Mouse (Mus musculus): Measurements from ENCODE around the gene Pdap1. TPM values are rescaled to one million over a fixed set of nuclear protein-coding genes. Genes with fewer than 3 reads are reported as not detected.
A peak's percentile ranks its signal among the peaks of the same experiment; 100 is the strongest.

Pdap1 gene
- total and polyA plus RNA-seq, 3 experiments = 104 to 301 TPM; not detected in 1

- H3K36me3 ChIP-seq (ENCODE audit: control insufficient read depth in 1 of 2, insufficient read depth in 2 of 2, low read length in 2 of 2) = peaks cover 16 to 21% of the 10 kb centered on the region in 2 experiments
- DNase-seq (ENCODE audit: low read depth, low spot score) = peak; percentile 52
- no peaks in the 10 kb centered on the region for H3K27me3 ChIP-seq (ENCODE audit: control insufficient read depth in 1 of 2, insufficient read depth in 2 of 2, low read length in 2 of 2)
- peak overlapping the region; percentile 85 to 95 for H3K4me3 ChIP-seq (ENCODE audit: control insufficient read depth in 1 of 2, insufficient read depth in 1 of 2, low read depth in 2 of 2, low read length in 2 of 2)
- H3K27ac ChIP-seq (ENCODE audit: control insufficient read depth, low read depth, low read length) = peak overlapping the region; percentile 90
- no peak for TF ChIP-seq BHLHE40 (IDR thresholded peaks at IDR 0.05; ENCODE audit: borderline replicate concordance, low read depth, low read length)
- TF ChIP-seq MAZ (IDR thresholded peaks at IDR 0.05; ENCODE audit: low read depth, low read length) = 0 out of 2 replicates have a peak, but pooled peaks have one; percentile 0
- no peaks in the 10 kb centered on the region for H3K9me3 ChIP-seq (replicated peaks; ENCODE audit: insufficient read depth, low read length)
- peaks cover 2 to 21% of the 10 kb centered on the region in 2 experiments; a peak in 2 of 4 replicates for H3K4me1 ChIP-seq (ENCODE audit: control insufficient read depth in 1 of 2, insufficient read depth in 2 of 2, low read length in 2 of 2)
- H3K79me2 ChIP-seq (ENCODE audit: control insufficient read depth, insufficient read depth, low read length, poor library complexity) = peaks cover 44% of the 10 kb centered on the region
- peak overlapping the region; percentile 95 for H3K9ac ChIP-seq (ENCODE audit: control insufficient read depth, low read depth, low read length, poor library complexity, severe bottlenecking)
Observed at GRCm38 (mm10) chr5:145140611-145141010, 573 bp upstream of the Pdap1 start.

GRCm38 (mm10) chr5:145138836-145139235 is 1.2 kb downstream of the Pdap1 start:
- peak overlapping the region; percentile 93 for H3K9ac ChIP-seq (ENCODE audit: control insufficient read depth, low read depth, low read length, poor library complexity, severe bottlenecking)
- H3K79me2 ChIP-seq (ENCODE audit: control insufficient read depth, insufficient read depth, low read length, poor library complexity) = peaks cover 44% of the 10 kb centered on the region
- no peaks in the 10 kb centered on the region for H3K27me3 ChIP-seq (ENCODE audit: control insufficient read depth in 1 of 2, insufficient read depth in 2 of 2, low read length in 2 of 2)
- no peak overlapping the region for H3K27ac ChIP-seq (ENCODE audit: control insufficient read depth, low read depth, low read length)
- no peaks in the 10 kb centered on the region for H3K9me3 ChIP-seq (replicated peaks; ENCODE audit: insufficient read depth, low read length)
- peak; percentile 53 for DNase-seq (ENCODE audit: low read depth, low spot score)
- peaks cover 2 to 21% of the 10 kb centered on the region in 2 experiments; a peak in 2 of 4 replicates for H3K4me1 ChIP-seq (ENCODE audit: control insufficient read depth in 1 of 2, insufficient read depth in 2 of 2, low read length in 2 of 2)
- no peak for TF ChIP-seq ZC3H11A (IDR thresholded peaks at IDR 0.05; ENCODE audit: low read depth, low read length)
- no peak for TF ChIP-seq CTCF (IDR thresholded peaks at IDR 0.05 in 2 of 3, conservative IDR thresholded peaks at IDR 0.05 in 1 of 3; ENCODE audit: control insufficient read depth in 1 of 3, insufficient read depth in 1 of 3, low read depth in 2 of 3, low read length in 3 of 3, poor library complexity in 1 of 3, severe bottlenecking in 1 of 3)
- no peak for TF ChIP-seq ZMIZ1 (IDR thresholded peaks at IDR 0.05; ENCODE audit: low read depth, low read length)
- TF ChIP-seq RCOR1 (IDR thresholded peaks at IDR 0.05; ENCODE audit: low read depth, low read length) = no peak
- no peak for TF ChIP-seq GABPA (IDR thresholded peaks at IDR 0.05; ENCODE audit: low read depth, low read length)
- TF ChIP-seq USF2 (IDR thresholded peaks at IDR 0.05; ENCODE audit: borderline replicate concordance in 1 of 2, insufficient read depth in 1 of 2, low read depth in 1 of 2, low read length in 2 of 2) = no peak
- no peak for TF ChIP-seq SMC3 (IDR thresholded peaks at IDR 0.05; ENCODE audit: low read depth, low read length)
- TF ChIP-seq BHLHE40 (IDR thresholded peaks at IDR 0.05; ENCODE audit: borderline replicate concordance, low read depth, low read length) = peak; percentile 55
- 0 out of 2 replicates have a peak, but pooled peaks have one; percentile 43 for TF ChIP-seq MYC (IDR thresholded peaks at IDR 0.05; ENCODE audit: low read depth, low read length)
- TF ChIP-seq MAX (IDR thresholded peaks at IDR 0.05; ENCODE audit: low read length) = peak; percentile 52; the same call in 1 of the 2 replicates
- TF ChIP-seq MAZ (IDR thresholded peaks at IDR 0.05; ENCODE audit: low read depth, low read length) = no peak
- TF ChIP-seq MEF2A (IDR thresholded peaks at IDR 0.05; ENCODE audit: extremely low read depth, insufficient replicate concordance, low read depth, low read length, poor library complexity, severe bottlenecking) = no peak
- no peak for TF ChIP-seq ELF1 (IDR thresholded peaks at IDR 0.05; ENCODE audit: low read depth, low read length)
- TF ChIP-seq JUND (IDR thresholded peaks at IDR 0.05; ENCODE audit: low read depth, low read length) = no peak
- TF ChIP-seq RAD21 (IDR thresholded peaks at IDR 0.05; ENCODE audit: low read depth, low read length) = no peak
- TF ChIP-seq ETS1 (IDR thresholded peaks at IDR 0.05; ENCODE audit: low read depth, low read length) = no peak
- no peak for TF ChIP-seq EP300 (IDR thresholded peaks at IDR 0.05; ENCODE audit: low read depth in 1 of 2, low read length in 2 of 2)
- no peak for TF ChIP-seq CHD2 (IDR thresholded peaks at IDR 0.05; ENCODE audit: low read length)
- no peak for TF ChIP-seq NELFE (IDR thresholded peaks at IDR 0.05; ENCODE audit: low read depth, low read length)
- TF ChIP-seq CHD1 (IDR thresholded peaks at IDR 0.05; ENCODE audit: low read depth, low read length) = no peak
- TF ChIP-seq POLR2AphosphoS2 (IDR thresholded peaks at IDR 0.05; ENCODE audit: low read length) = no peak
- no peak for TF ChIP-seq POLR2A (IDR thresholded peaks at IDR 0.05; ENCODE audit: control insufficient read depth in 1 of 2, insufficient read depth in 1 of 2, low read depth in 1 of 2, low read length in 2 of 2, poor library complexity in 1 of 2)
- no peak for TF ChIP-seq E2F4 (IDR thresholded peaks at IDR 0.05; ENCODE audit: borderline replicate concordance, low read depth, low read length)
- TF ChIP-seq UBTF (IDR thresholded peaks at IDR 0.05; ENCODE audit: borderline replicate concordance, insufficient read depth, low read depth, low read length) = no peak
- TF ChIP-seq SIN3A (IDR thresholded peaks at IDR 0.05; ENCODE audit: low read length) = peak; percentile 43; the same call in 1 of the 2 replicates
- TF ChIP-seq MYB (IDR thresholded peaks at IDR 0.05; ENCODE audit: low read depth, low read length) = no peak
- TF ChIP-seq NRF1 (IDR thresholded peaks at IDR 0.05; ENCODE audit: insufficient read depth, low read depth, low read length, poor library complexity, severe bottlenecking) = no peak
- TF ChIP-seq MAFK (IDR thresholded peaks at IDR 0.05; ENCODE audit: borderline replicate concordance, low read depth, low read length) = no peak
- no peak for TF ChIP-seq ZNF384 (IDR thresholded peaks at IDR 0.05; ENCODE audit: low read depth, low read length)
- TF ChIP-seq HCFC1 (IDR thresholded peaks at IDR 0.05; ENCODE audit: low read depth, low read length) = 0 out of 2 replicates have a peak, but pooled peaks have one; percentile 2
- TF ChIP-seq MXI1 (IDR thresholded peaks at IDR 0.05; ENCODE audit: low read depth, low read length) = peak; percentile 80
- H3K36me3 ChIP-seq (ENCODE audit: control insufficient read depth in 1 of 2, insufficient read depth in 2 of 2, low read length in 2 of 2) = peaks cover 19 to 21% of the 10 kb centered on the region in 2 experiments
- peak overlapping the region; percentile 79 to 95 for H3K4me3 ChIP-seq (ENCODE audit: control insufficient read depth in 1 of 2, insufficient read depth in 1 of 2, low read depth in 2 of 2, low read length in 2 of 2)

All from MEL (cell line).